Mouse (Mus musculus) megakaryocyte, embryonic 14.5 days (primary cell): ENCODE results near the gene Tgfbi.

ENCODE experiments used
- FLI1 ChIP-seq: IDR thresholded peaks from 2 replicates; pipeline ENCODE4 v1.6.1; 2012; ENCODE audit warnings: low read length, inconsistent platforms, mixed read lengths
- GATA1 ChIP-seq: IDR thresholded peaks from 3 replicates; pipeline ENCODE4 v1.6.1; 2012; ENCODE audit warnings: mixed read lengths, low read length, inconsistent platforms, borderline replicate concordance

DNA sequence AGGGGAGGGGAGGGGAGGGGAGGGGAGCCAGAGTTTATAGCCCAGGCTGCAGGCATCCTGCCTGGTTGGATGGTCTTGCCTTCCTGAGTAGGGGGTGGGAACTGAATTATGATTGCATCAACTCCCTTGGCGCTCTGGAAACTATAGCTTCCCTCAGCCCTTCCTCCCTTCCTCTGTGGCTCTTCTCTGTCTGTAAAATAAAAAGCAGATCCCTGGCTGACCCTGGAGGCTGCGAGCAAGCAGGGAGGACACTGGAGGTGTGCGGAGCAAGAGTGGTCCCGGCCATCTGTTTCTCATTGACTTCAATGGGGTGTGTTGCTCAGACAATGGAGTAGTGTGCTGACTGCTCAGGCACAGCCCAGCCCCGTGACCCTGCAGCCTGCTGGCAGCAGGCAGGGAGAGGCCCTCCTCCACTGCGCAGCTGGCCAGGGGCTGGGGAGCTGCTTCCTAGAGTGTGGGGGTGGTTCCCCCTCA is 27.3 kb upstream of the Tgfbi start:
- TF ChIP-seq GATA1, result no peak
- TF ChIP-seq FLI1, result no peak
